Mouse (Mus musculus) left cerebral cortex, adult 11 months (tissue): ENCODE measurements at regions not wholly inside any gene's neighbourhood (a gene's known extent, or its start where the extent isn't known, plus 50 kb on each side); places are given as distances from the start of the nearest gene placed in this dataset.

Experiments used
- DNase-seq: peaks from one replicate; pipeline ENCODE4 v3.0.0; 2022; ENCODE audit warnings: low spot score

- no peak for DNase-seq
These were observed 245.3 kb downstream of the Adamts20 start for GRCm38 (mm10) chr15:94219907-94220306.

GRCm38 (mm10) chr15:94216703-94217102 is 248.5 kb downstream of the Adamts20 start:
- no peak for DNase-seq

GRCm38 (mm10) chr15:94214440-94214839 is 250.8 kb downstream of the Adamts20 start:
- DNase-seq = no peak

GRCm38 (mm10) chr15:94213393-94213792 is 251.8 kb downstream of the Adamts20 start:
- DNase-seq = no peak

GRCm38 (mm10) chr15:94208476-94208875 is 256.7 kb downstream of the Adamts20 start:
- DNase-seq = no peak

- no peak for DNase-seq
These were observed 258.8 kb downstream of the Adamts20 start for GRCm38 (mm10) chr15:94206454-94206853.

- DNase-seq = no peak
These were observed 259.8 kb downstream of the Adamts20 start for GRCm38 (mm10) chr15:94205309-94205893.

- DNase-seq = no peak
These were observed 275.1 kb downstream of the Adamts20 start for GRCm38 (mm10) chr15:94190081-94190488.

- no peak for DNase-seq
These were observed 277.6 kb downstream of the Adamts20 start for GRCm38 (mm10) chr15:94187588-94187987.

GRCm38 (mm10) chr15:94183663-94184375 is 281.4 kb downstream of the Adamts20 start:
- DNase-seq = no peak

GRCm38 (mm10) chr15:94174083-94174482 is 291.1 kb downstream of the Adamts20 start:
- DNase-seq = no peak

- DNase-seq = no peak
These were observed 304.4 kb downstream of the Adamts20 start for GRCm38 (mm10) chr15:94160806-94161205.

- no peak for DNase-seq
These were observed 325.7 kb downstream of the Adamts20 start for GRCm38 (mm10) chr15:94139534-94139958.

GRCm38 (mm10) chr15:94137159-94137952 is 327.9 kb downstream of the Adamts20 start:
- DNase-seq = no peak

- DNase-seq = no peak
These were observed 352.4 kb downstream of the Adamts20 start for GRCm38 (mm10) chr15:94112801-94113200.

- no peak for DNase-seq
These were observed 358.0 kb downstream of the Adamts20 start for GRCm38 (mm10) chr15:94107186-94107716.

- DNase-seq = no peak
These were observed 374.6 kb downstream of the Adamts20 start for GRCm38 (mm10) chr15:94090644-94091043.

GRCm38 (mm10) chr15:94089856-94090255 is 375.4 kb downstream of the Adamts20 start:
- DNase-seq = no peak

GRCm38 (mm10) chr15:94082369-94082768 is 382.8 kb downstream of the Adamts20 start:
- no peak for DNase-seq

- DNase-seq = no peak
These were observed 388.2 kb downstream of the Adamts20 start for GRCm38 (mm10) chr15:94077056-94077455.

GRCm38 (mm10) chr15:94074161-94074950 is 390.9 kb downstream of the Adamts20 start:
- no peak for DNase-seq

GRCm38 (mm10) chr15:94067721-94068120 is 397.5 kb downstream of the Adamts20 start:
- DNase-seq = no peak
